Mouse (Mus musculus): ENCODE results near the gene Olfr943.

Gene Olfr943

GRCm38 (mm10) chr9:39166004-39166403 lies at the start of gene Olfr943:
Olfr943 (plus strand) TSS chr9:39166304.
- DNase-seq (ENCODE audit: low spot score): no peak

DNA sequence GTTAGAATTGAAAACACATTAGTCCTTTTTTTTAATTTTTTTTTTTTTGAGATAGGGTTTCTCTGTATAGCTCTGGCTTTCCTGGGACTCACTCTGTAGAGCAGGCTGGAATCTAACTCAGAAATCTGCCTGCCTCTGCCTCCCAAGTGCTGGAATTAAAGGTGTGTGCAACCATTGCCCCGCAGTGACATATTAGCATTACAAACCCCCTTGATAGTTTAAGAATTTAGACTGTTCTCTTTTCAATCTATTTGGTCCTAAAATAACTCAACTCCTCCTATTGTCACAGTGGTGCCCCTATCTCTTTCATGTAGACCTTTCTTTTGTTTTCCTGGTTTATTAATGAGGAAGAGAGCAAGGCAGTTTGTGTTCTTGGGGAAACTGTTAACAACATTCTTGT lies 38.8 kb upstream of the Olfr943 start:
- DNase-seq (ENCODE audit: low spot score): no peak

GRCm38 (mm10) chr9:39127831-39128230 lies 38.3 kb upstream of the Olfr943 start, which contains the start of gene Olfr27:
Olfr27 (plus strand) TSS chr9:39128131.
- DNase-seq (ENCODE audit: low spot score): no peak

DNA sequence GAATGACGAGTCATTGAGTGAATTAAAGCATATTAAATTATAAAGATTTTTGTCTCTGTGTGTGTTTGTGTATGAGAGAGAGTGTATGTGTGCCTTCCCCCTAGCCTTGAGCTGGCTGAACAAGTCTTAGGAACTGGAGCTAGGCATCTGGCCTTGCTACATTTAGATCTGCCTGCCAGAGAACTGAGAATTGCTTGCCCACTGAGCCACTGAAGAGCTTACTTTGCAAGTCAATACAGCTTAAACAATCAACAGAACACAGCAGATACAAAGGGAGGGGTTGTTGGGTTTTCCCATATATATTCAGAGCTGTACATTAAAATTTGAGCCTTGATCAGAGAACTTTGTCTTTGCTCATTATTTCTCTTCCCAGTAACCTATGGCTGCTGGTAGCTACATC lies 13.7 kb upstream of the Olfr943 start:
- DNase-seq (ENCODE audit: low spot score): no peak

GRCm38 (mm10) chr9:39201620-39202019 lies 35.5 kb downstream of the Olfr943 start, which contains the start of gene Olfr944:
Olfr944 (plus strand) TSS chr9:39201920.
- DNase-seq (ENCODE audit: low spot score): no peak
